Mouse (Mus musculus) heart, embryonic 11.5 days (tissue): ENCODE data around the gene Nol4l. TPM values are rescaled to one million over a fixed set of nuclear protein-coding genes. Genes with fewer than 3 reads are reported as not detected.
"Not testable (repeated sequence)": the region's sequence is repeated elsewhere in the genome, so short reads cannot be mapped to it uniquely, and the experiment has no call there.

ENCODE experiments used
- ATAC-seq: fragments of 200-750 bp; cut with Nextera tagmentation; replicated peaks from 2 replicates; pipeline ENCODE4 v1.8.0; 2017; ENCODE audit warnings: moderate library complexity; ENCODE audit not compliant: insufficient number of reproducible peaks, low FRiP score, low TSS enrichment
- H3K27ac ChIP-seq: fragments of 300-500 bp; sonication (generic); 2 replicates; pipeline ENCODE4 v1.5.1; 2014; ENCODE audit warnings: mild to moderate bottlenecking, low read depth, low read length
- H3K27me3 ChIP-seq: fragments of 300-500 bp; sonication (generic); 2 replicates; pipeline ENCODE4 v1.6.1; 2014; ENCODE audit warnings: mild to moderate bottlenecking, low read length, mixed read lengths; ENCODE audit not compliant: control insufficient read depth, insufficient read depth
- H3K36me3 ChIP-seq: fragments of 300-500 bp; sonication (generic); 2 replicates; pipeline ENCODE4 v1.6.1; 2014; ENCODE audit warnings: mild to moderate bottlenecking, low read length, moderate library complexity, mixed read lengths; ENCODE audit not compliant: control insufficient read depth, insufficient read depth
- H3K4me1 ChIP-seq: fragments of 300-500 bp; sonication (generic); 2 replicates; pipeline ENCODE4 v1.6.1; 2014; ENCODE audit warnings: low read length; ENCODE audit not compliant: control insufficient read depth, insufficient read depth
- H3K4me2 ChIP-seq: fragments of 300-500 bp; sonication (generic); 2 replicates; pipeline ENCODE4 v1.6.1; 2014; ENCODE audit warnings: mild to moderate bottlenecking, moderate library complexity
- H3K4me3 ChIP-seq: fragments of 300-500 bp; sonication (generic); 2 replicates; pipeline ENCODE4 v1.5.1; 2014; ENCODE audit warnings: low read depth, low read length
- H3K9ac ChIP-seq: fragments of 300-500 bp; sonication (generic); 2 replicates; pipeline ENCODE4 v1.6.1; 2014; ENCODE audit warnings: mild to moderate bottlenecking, low read depth, low read length, moderate library complexity
- H3K9me3 ChIP-seq: fragments of 300-500 bp; sonication (generic); replicated peaks from 2 replicates; pipeline ENCODE4 v1.6.1; 2016; ENCODE audit warnings: low read length; ENCODE audit not compliant: control insufficient read depth
- WGBS: fragments of 180-500 bp; shearing (Covaris S2); extraction: QIAGEN DNeasy Blood & Tissue Kit; methylation state at CpG from one replicate; pipeline ENCODE4 v1.1.7; 2014; ENCODE audit not compliant: insufficient replicate concordance; 5-methylcytosine and 5-hydroxymethylcytosine counted together
- polyA plus RNA-seq: library from polyadenylated mRNA; unstranded; fragments of >200 nt; fragmentation: Nextera tagmentation; extraction: Ambion mirVana; gene quantifications from 2 replicates; pipeline ENCODE4 v1.2.1, GENCODE M21; 2014

Gene Nol4l
- polyA plus RNA-seq, 1 experiment from 2014 or later: 16.7 TPM

DNA sequence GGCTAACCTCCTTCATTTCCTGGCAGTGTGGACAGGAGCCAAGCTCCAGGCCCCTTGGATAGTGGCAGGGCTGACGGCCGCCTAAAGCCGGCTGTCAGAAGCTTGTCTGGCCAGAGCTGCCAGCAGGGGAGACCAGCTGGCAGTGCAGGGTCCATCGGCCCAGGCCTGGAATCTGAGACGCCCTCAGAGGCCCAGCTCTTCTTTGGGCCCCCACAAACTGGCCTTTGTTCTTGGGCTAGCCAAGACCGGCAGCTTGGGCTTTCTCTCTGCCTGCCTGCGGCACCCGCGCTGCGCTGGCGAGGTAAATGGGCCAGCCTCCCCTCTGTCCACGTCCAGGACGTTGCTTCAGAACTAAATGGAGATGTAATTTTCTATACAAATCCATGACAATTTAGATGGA is 32.9 kb downstream of the Nol4l start:
- Histone ChIP-seq H3K4me2 (no peak overlapping the region), H3K27ac (peak overlapping the region; percentile 96; the same call in 1 of the 2 replicates), H3K4me3 (no peak overlapping the region), H3K9ac (peak overlapping the region; percentile 4; the same call in 1 of the 2 replicates), H3K27me3 (no peaks in the 10 kb centered on the region), H3K4me1 (peaks cover 48% of the 10 kb centered on the region), H3K36me3 (no peaks in the 10 kb centered on the region), H3K9me3 (no peaks in the 10 kb centered on the region)
- WGBS: 58% methylated on average over 13 of the region's 13 CpGs
- ATAC-seq: no peak

GRCm38 (mm10) chr2:153496301-153496700 is 33.5 kb downstream of the Nol4l start:
- no peaks in the 10 kb centered on the region for H3K27me3 ChIP-seq
- H3K4me1 ChIP-seq: peaks cover 54% of the 10 kb centered on the region
- H3K4me3 ChIP-seq: no peak overlapping the region
- WGBS: 80% methylated on average over 6 of the region's 6 CpGs
- no peaks in the 10 kb centered on the region for H3K36me3 ChIP-seq
- H3K4me2 ChIP-seq: no peak overlapping the region
- H3K9ac ChIP-seq: peak overlapping the region; percentile 0; the same call in 1 of the 2 replicates
- peak overlapping the region; percentile 96 for H3K27ac ChIP-seq
- no peak for ATAC-seq
- H3K9me3 ChIP-seq: no peaks in the 10 kb centered on the region

GRCm38 (mm10) chr2:153495818-153496217 is 34.0 kb downstream of the Nol4l start:
- Histone ChIP-seq H3K4me2 (no peak overlapping the region), H3K9me3 (no peaks in the 10 kb centered on the region), H3K27ac (peak overlapping the region; percentile 96), H3K9ac (peak overlapping the region; percentile 0; the same call in 1 of the 2 replicates), H3K36me3 (no peaks in the 10 kb centered on the region), H3K27me3 (0 out of 2 replicates have a peak, but pooled peaks cover 2% of the 10 kb centered on the region), H3K4me3 (no peak overlapping the region), H3K4me1 (peaks cover 54% of the 10 kb centered on the region)
- WGBS: 58% methylated on average over 4 of the region's 4 CpGs
- peak; percentile 33 for ATAC-seq

- not testable (repeated sequence) for H3K9ac ChIP-seq, H3K27me3 ChIP-seq, H3K4me3 ChIP-seq, ATAC-seq, H3K36me3 ChIP-seq, H3K4me2 ChIP-seq, H3K9me3 ChIP-seq
- 72% methylated on average over 4 of the region's 4 CpGs for WGBS
- Histone ChIP-seq H3K27ac (peak overlapping the region; percentile 96), H3K4me1 (peaks cover 54% of the 10 kb centered on the region)
Observed at GRCm38 (mm10) chr2:153495391-153495790, 34.4 kb downstream of the Nol4l start.

DNA sequence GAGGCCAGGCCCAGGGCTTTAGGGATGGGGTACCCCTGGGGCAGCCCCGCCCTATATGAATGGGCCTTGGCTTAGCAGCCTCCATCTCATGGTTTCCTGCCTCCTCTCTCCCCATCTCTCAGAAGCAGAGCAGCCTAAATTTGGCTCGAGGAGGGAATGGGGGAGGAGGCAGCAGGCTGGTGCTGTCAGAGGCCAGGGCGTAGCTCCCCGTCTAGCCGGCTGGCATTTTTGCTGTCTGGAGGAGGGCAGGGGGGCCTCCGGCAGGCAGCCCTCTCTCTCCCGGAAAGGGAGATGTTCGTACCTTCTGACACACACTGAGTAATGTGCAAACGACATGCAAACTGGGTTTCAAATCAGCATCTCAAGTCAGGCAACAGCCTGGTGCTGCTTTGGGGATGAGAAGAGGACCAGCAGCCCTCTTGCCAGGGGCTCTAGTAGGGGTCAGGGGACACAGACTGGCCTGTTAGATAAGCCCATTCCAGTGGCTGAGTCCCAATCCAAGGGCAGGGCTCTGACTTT is 35.4 kb downstream of the Nol4l start:
- peak; percentile 27 for ATAC-seq

GRCm38 (mm10) chr2:153493781-153494292 is 35.9 kb downstream of the Nol4l start:
- 0 out of 2 replicates have a peak, but pooled peaks cover 2% of the 10 kb centered on the region for H3K27me3 ChIP-seq
- peak; percentile 58 for ATAC-seq
- H3K4me2 ChIP-seq: peak overlapping the region; percentile 77
- peak overlapping the region; percentile 96 for H3K27ac ChIP-seq
- 4% methylated on average over 6 of the region's 6 CpGs for WGBS
- 0 out of 2 replicates have a peak overlapping the region, but pooled peaks have one; percentile 60 for H3K4me3 ChIP-seq
- peak overlapping the region; percentile 75 for H3K9ac ChIP-seq
- H3K9me3 ChIP-seq: no peaks in the 10 kb centered on the region
- peaks cover 54% of the 10 kb centered on the region for H3K4me1 ChIP-seq
- no peaks in the 10 kb centered on the region for H3K36me3 ChIP-seq

More for the DNA sequence above, 35.4 kb downstream of the Nol4l start:
- Histone ChIP-seq H3K27ac (peak overlapping the region; percentile 96), H3K9ac (peak overlapping the region; percentile 75), H3K4me1 (peaks cover 54% of the 10 kb centered on the region), H3K36me3 (no peaks in the 10 kb centered on the region), H3K27me3 (0 out of 2 replicates have a peak, but pooled peaks cover 2% of the 10 kb centered on the region), H3K4me2 (peak overlapping the region; percentile 77), H3K4me3 (no peak overlapping the region), H3K9me3 (no peaks in the 10 kb centered on the region)
- WGBS: 7% methylated on average over 9 of the region's 9 CpGs

DNA sequence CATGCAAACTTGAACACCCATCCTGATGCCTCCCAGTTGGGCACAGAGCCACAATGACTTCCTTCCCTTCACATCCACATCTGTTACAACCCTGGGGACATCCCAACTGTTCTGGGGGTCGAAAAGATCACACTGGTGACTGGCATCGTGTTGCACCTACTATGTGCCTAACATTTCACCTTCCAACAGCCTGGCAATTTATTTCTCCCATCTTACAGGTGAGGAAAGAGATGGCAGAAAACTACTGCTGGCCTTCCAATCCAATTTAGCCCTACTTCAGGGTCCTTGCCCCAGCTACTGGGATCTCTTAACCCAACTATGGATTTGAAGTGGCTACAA is 36.4 kb downstream of the Nol4l start:
- no peak for ATAC-seq
- Histone ChIP-seq H3K9me3 (no peaks in the 10 kb centered on the region), H3K27ac (peak overlapping the region; percentile 96), H3K9ac (peak overlapping the region; percentile 75), H3K36me3 (no peaks in the 10 kb centered on the region), H3K4me2 (peak overlapping the region; percentile 77), H3K27me3 (0 out of 2 replicates have a peak, but pooled peaks cover 2% of the 10 kb centered on the region), H3K4me1 (peaks cover 54% of the 10 kb centered on the region), H3K4me3 (peak overlapping the region; percentile 60)
- WGBS: 33% methylated on average over 2 of the region's 2 CpGs

DNA sequence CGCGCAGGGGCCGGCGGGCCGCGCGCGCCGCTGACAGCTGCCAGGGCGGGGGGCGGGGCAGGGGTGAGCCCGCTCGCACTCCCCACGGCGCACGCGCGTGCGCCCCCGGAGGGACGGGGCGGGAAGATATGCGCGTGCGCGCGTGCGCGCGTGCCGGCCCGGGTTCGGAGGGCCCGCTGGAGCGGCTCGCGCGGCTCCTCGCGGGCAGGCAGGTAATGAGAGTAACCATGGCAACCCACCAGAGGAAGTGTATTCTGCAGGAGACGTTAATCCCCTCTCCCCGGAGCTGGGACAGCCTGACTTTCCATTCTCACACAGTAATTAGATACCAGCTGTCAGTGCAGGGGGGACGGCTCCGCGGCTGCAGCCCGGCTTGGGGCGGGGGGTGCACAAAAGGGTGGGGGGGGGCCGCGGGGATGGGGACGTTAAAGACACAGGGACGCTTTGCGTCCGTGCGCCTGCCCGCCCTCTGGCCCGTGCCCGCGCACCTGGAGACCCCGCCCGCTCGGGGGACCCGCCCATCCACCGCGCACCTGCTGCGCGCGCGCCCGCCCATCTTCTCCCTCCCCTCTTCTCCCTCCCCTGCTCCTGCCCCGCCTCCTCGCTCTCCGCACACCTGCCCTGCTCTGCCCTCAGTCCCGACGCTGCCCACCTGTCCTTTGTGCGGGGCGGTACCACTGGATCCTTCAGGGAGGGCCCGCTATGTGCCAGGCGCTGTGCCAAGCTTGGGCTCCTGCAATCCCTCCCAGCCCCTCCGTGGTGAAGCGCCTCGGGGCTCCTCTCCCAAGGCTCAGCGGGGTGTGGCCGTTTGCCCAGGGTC is 37.0 kb downstream of the Nol4l start, which contains the start of gene 4930404H24Rik:
Gene 4930404H24Rik, plus strand, starts transcription at position 218 of the 820 bp plus-strand sequence.
- H3K4me3 ChIP-seq: peak within 1 kb of the TSS; percentile 60
- H3K9ac ChIP-seq: peak within 1 kb of the TSS; percentile 75
- no peaks in the 10 kb centered on the region for H3K36me3 ChIP-seq
- H3K27ac ChIP-seq: peak within 1 kb of the TSS; percentile 96
- 1% methylated on average over 59 of the region's 83 CpGs for WGBS
- H3K27me3 ChIP-seq: 0 out of 2 replicates have a peak, but pooled peaks cover 2% of the 10 kb centered on the region
- peak; percentile 44 for ATAC-seq
- peaks cover 52% of the 10 kb centered on the region for H3K4me1 ChIP-seq
- no peaks in the 10 kb centered on the region for H3K9me3 ChIP-seq
- peak within 1 kb of the TSS; percentile 77 for H3K4me2 ChIP-seq
